Mouse (Mus musculus): ENCODE measurements around the gene Ldb2.

The Ldb2 gene

GRCm38 (mm10) chr5:44645952-44646841 lies 153.3 kb downstream of the Ldb2 start:
- DNase-seq (ENCODE audit: low read depth): no peak

- DNase-seq (ENCODE audit: low read depth): no peak
These were observed 156.4 kb downstream of the Ldb2 start for GRCm38 (mm10) chr5:44643079-44643478.

GRCm38 (mm10) chr5:44641060-44641459 lies 158.4 kb downstream of the Ldb2 start:
- no peak for DNase-seq (ENCODE audit: low read depth)

DNA sequence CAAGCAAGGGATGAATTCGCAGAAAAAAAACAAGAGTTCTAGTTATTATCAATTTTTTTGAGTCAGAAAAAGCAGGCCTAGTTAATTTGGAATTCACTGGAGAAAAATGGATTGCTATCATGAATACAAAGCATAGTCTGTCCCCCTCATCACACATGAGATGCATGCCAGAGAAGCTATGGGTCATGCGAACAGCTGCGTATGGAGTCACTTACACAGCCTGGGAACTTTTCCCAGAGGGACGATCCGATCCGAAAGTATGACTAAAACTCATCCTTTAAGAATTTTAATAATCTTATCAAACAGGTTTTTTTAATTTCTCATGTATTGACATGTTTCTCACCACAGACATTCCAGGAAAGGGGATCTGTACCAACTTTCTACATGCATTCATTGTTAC lies 163.9 kb downstream of the Ldb2 start:
- DNase-seq (ENCODE audit: low read depth): no peak

DNA sequence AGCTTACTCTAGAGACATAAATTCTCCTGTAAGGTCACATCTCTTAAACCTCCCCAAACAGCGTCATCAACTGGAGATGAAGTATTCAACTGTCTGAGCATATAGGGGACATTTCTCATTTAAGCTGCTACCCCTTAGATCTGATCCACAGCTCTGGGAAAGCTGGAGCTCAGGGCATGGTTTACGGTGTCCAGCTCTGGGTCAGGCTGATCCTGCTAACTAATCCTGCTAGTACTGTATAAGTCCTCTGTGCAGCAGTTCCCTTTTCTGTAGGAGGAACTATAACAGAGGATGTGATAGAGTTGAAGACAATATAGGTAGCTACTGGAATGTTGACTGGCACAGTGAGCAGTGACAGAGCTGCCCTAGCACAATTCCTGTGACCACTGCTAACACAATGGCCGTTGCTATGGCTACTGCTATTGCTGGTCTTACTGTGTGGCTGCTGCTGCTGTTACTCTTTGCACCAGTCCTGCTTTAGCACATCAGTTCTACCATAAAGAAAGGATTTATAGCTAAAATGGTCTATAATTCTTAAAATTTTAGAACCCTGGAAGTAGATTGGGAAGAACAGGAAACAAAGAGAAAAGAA lies 170.3 kb downstream of the Ldb2 start:
- DNase-seq (ENCODE audit: low read depth): no peak

DNA sequence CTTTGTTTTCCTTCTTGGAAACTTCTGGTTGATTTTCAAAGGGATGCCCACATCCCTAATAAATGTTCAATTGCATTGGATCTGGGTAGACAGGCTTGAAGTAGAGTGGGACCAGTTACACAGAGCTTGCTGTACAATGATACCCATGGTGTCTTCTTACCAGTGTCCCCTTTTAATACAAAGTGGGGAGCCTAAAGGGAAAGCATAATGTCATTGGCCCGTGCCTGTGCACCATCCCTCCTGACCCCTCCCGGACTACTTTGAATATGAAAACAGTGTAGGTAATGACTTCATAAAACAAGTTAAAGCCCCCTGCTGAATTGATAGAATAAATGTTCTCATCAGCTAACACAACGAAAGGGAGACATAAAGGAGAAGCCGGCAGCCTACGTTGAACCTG lies 172.0 kb downstream of the Ldb2 start:
- no peak for DNase-seq (ENCODE audit: low read depth)

- DNase-seq (ENCODE audit: low read depth): no peak
These were observed 172.6 kb downstream of the Ldb2 start for GRCm38 (mm10) chr5:44626885-44627284.

DNA sequence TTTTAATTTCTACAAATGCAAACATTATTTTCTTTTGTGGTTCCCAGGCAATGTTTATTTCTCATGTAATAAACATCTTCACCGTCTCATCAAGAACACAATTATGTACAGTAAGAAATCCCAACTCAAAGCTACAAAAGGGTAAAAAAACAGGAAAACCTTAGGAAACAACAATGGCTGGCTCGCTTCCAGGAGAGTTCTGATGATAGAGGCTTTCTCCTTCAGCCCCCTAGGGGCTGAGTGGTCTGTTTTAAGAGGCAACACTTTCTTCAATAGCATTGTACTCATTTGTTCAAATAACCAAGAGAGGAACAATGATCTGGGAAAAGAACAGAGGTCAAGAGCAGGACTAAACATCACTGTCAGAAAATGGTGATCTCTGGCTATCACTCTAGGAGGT lies 173.4 kb downstream of the Ldb2 start:
- DNase-seq (ENCODE audit: low read depth): no peak

GRCm38 (mm10) chr5:44615677-44616076 lies 183.8 kb downstream of the Ldb2 start:
- DNase-seq (ENCODE audit: low read depth): no peak

DNA sequence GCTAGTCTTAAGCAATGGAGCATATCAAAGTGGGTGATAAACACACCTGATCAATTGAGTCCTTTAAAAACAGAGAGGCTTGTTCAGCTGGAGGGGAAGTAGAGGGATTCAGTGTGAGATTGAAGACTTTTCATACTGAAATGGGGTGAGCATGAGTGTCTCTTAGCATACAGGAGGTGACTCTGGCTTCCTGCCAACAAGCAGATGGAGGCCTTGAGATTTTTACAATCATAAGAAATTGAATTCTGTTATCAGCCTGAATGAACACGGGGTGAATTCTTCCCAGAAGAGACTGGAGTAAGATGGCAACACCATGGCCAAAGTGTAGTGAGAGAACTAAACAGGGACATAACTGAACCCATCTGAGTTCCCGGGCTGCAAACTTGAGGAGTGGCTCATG lies 190.6 kb downstream of the Ldb2 start:
- no peak for DNase-seq (ENCODE audit: low read depth)

DNA sequence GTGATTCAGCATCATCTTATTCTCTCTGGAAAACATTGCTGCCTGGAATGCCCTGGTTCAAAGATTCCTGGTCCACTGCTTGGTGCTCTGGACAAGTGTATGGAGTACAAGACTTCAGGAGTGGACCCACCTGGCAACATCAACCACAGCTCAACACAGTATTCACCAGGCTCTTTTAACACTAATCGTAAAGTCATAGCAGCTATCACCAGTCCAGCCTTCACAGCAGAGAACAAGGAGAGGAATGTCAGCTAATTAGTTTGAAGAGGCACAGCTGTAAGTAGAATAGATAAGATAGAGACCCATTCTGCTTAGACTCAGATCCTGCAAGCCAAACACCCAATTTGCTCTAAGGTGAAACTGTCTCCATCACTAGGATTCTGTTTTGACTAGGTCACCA lies 198.1 kb downstream of the Ldb2 start:
- no peak for DNase-seq (ENCODE audit: low read depth)

DNA sequence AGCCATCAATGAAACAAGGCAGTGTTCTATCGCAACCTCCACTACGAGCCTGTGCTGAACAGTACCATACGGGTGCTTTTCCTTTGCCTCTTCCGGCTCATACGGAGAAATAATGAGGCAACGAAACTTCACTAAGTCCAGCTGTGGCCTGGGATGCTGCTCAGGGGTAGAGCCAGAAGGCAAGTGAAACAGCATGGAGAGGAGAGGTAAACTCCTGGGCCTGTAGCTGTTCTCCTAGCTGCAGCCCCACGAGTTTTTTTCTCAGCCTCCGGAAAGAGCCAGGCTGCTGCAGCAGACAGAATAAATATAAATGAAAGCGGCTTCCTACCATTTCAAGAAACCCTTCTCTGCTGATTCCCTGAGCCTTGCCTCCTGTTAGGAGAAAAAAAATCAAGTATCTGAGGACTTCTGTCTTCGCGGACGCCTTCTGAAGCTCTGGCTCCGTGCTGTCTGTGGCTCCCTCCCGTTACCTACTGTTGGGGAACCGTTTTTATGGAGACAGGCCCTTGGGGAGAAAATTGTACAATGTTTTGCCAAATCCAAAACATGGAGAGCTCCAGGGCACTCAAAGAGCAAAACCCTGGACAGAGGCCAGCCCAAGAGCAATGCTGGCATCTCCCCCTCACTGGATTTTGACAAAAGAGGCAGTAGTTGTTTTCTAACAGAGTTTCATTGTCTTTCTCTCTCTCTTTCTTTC lies 205.8 kb downstream of the Ldb2 start:
- peak; percentile 8 for DNase-seq (ENCODE audit: low read depth)

DNA sequence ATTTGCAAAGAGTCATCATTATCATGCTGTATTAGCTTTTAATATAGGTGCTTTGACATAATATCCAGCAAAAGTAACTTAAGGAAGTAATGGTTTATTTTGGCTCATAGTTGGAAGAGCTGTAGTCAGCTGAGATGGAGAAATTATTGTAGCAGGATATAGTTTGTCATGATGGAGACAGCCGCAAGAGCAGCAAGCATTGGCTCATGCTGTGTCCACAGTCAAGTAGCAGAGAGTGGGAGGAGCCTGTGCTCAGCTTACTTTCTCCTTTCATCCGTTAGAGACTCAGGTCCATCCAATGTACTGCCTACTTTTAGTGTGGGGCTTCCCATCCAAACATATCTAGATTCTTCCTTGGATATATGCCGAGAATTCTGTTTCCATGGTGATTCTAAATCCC lies 208.7 kb downstream of the Ldb2 start:
- DNase-seq (ENCODE audit: low read depth): no peak

DNA sequence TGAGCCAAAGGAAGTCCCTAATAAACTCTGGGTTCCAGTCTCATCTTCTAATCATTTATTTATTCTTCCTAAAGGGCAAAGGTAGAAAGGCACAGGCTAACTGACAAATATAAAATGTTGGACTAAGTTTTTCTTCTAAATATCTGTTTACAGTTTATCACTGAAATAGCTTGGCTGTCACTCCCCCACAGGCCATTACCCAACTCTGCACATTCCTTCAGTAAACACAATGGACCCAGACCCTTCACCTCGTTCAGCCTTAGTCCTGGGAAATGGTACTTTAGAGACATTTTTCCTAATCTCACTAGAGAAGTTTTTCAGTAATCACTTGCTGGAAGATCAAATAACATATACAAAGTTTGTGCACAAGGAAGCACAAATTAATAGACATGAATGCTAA lies 210.2 kb downstream of the Ldb2 start:
- no peak for DNase-seq (ENCODE audit: low read depth)

GRCm38 (mm10) chr5:44586571-44586970 lies 212.9 kb downstream of the Ldb2 start:
- DNase-seq (ENCODE audit: low read depth): no peak

DNA sequence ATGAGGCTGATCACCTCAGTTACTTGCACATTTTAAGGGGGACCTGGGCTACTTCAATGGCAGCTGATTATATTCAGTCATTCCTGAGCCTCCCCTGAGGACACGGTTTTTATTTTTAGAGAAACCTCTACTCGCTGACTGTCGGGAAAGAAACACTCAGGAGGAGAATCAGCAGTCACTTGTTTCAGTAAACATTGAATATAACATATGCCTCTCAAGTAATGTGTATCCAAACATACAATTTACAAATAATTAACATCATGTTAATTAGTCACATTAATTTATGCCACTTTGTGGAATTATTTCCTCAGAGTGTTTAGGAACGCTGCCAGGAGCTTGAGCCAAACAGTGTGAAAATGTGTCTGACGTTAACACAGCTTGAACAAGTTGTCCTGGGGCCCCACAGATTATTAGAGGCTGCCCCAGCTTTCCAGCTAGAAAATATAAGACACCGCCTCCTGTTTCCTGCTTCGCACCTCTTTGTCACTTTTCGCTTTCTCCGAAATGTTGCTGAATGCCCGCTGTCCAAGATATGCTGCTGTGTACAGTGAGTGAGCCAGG lies 219.5 kb downstream of the Ldb2 start:
- no peak for DNase-seq (ENCODE audit: low read depth)

GRCm38 (mm10) chr5:44576682-44577349 lies 222.7 kb downstream of the Ldb2 start:
- DNase-seq (ENCODE audit: low read depth): no peak

GRCm38 (mm10) chr5:44574681-44575080 lies 224.8 kb downstream of the Ldb2 start:
- DNase-seq (ENCODE audit: low read depth): no peak

DNA sequence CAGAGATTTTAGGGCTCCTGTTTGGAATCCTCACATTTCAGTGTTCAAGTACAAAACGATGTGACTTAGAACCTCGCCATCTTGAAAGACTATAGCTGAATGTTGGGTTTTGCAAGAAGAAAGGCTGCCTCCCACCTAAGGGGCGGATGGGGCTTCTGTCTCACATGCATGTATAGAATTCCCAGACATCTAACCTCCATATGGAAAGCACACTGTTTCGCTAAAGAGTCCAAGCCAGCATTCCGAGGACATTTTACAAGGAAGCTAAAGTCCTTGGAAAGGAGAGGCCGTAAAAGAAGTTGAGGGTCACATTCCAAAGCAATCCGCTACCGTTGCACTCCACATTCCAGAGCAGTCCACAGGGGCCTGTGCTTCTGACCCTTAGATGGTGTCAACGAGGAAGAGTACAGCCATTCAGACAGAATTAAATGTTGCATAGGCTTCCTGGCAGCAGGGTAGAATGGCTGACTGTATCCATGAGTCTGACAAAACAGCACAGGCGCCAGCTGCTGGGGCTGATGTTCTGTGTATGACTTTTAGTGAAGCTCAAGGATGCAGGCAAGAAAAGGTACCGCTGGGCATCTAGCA lies 245.6 kb downstream of the Ldb2 start:
- no peak for DNase-seq (ENCODE audit: low read depth)

- DNase-seq (ENCODE audit: low read depth): no peak
These were observed 246.3 kb downstream of the Ldb2 start for GRCm38 (mm10) chr5:44553155-44553554.

DNA sequence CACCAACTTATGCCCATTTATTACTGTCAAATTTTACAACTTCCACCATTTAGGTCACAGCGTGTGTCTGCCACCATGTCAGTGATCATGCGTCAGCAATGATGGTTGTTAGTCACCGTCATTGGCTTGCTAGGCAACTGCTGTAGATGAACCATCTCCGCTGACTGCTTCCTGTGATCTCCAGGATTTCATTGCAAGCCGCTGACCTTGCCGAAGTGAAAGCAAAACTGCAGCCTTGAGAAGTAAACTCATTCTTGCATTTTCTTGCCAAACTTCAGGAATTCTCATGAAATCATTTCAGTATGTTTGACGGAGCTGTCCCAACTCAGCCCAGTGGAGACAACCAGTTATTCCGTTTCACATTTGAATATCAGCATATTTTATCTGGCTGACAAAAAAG lies 247.4 kb downstream of the Ldb2 start:
- peak; percentile 29 for DNase-seq (ENCODE audit: low read depth)

DNA sequence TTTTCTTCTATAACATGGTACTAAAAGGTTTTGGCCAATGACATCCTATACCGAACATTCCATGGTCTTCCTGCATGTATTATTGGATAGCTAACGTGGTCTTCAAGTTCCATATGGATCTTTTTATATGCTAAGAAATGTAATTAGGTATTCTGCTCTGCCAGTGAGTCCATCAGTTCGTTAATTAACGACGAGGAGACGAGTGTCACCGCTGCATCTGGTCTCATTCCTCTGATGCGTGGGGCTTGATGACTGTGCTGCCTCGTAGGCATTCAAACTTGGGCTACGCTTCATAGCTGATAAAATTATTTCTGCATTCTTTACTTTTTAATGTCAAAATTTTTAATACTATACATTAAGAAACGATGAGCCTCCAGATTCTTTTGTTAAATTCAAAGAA lies 251.0 kb downstream of the Ldb2 start:
- no peak for DNase-seq (ENCODE audit: low read depth)

Measured in fibroblast of lung, adult 2 months (primary cell).